Mouse (Mus musculus): Measurements from ENCODE around the gene H2al1a.

- no peak for TF ChIP-seq CTCF (IDR thresholded peaks at IDR 0.05; ENCODE audit: low read depth, low read length)
- no peak for TF ChIP-seq POLR2A (IDR thresholded peaks at IDR 0.05; ENCODE audit: borderline replicate concordance, low read depth, low read length)
Measured at GRCm38 (mm10) chrX:11250155-11250554, 48.9 kb upstream of the H2al1a start.

Data from bone marrow macrophage, adult 2 months (primary cell).